Mouse (Mus musculus): ENCODE results near the gene Ubash3a. TPM values are rescaled to one million over a fixed set of nuclear protein-coding genes. Genes with fewer than 3 reads are reported as not detected.

Gene Ubash3a
- polyA plus RNA-seq, 1 experiment from 2014 or later, result 0.50 TPM

DNA sequence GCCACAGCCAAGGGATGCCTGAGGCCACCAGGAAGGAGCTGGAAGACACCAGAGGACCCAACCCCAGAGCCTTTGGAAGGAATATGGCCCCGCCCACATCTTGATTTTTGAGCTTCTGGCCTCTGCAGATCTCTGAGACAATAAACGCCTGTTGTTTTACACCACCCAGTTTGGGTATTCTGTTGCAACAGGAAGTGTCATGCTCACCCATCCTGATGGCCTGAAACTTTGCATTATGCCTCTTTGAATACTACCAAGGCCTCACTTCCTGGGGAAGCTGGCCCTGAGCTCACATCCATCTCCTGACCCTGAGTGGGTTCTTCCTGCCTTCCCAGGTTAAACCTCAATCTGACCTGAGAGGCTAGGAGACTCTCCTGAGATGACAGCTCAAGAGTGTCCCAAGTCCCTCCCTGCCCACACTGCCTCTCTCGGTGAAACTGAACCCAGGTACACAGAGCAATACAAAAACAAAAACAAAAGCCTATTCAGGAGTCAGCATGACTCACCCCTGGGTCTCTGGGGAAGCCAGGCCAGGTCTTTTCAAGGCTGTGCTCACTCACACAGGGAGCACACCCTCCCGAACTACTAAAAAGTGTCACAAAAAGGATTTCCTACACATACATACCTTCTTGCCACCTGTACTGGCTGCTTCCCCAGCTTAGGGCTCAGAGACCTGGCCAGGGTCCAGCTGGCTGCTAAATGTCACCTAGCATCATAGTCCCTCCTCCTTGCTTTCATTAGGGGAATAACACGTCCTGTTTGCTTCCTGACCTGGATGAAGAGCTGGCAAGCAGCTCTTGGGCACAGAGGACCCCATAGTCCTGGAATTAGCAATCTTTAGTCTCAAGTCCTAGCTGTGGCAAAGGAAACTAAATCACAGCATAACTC lies 8.6 kb downstream of the Ubash3a start:
- ATAC-seq (ENCODE audit: insufficient number of reproducible peaks, insufficient read depth, low FRiP score, low read depth), result no peak
- Histone ChIP-seq H3K9ac (ENCODE audit: low read length) (no peak overlapping the region), H3K36me3 (ENCODE audit: control insufficient read depth, insufficient read depth, low read length) (no peaks in the 10 kb centered on the region), H3K9me3 (ENCODE audit: control insufficient read depth, low read length) (no peaks in the 10 kb centered on the region), H3K4me1 (ENCODE audit: control insufficient read depth in 2 of 2, insufficient read depth in 2 of 2, low read length in 2 of 2) (no peaks in the 10 kb centered on the region), H3K4me2 (ENCODE audit: low read length) (no peak overlapping the region), H3K27ac (replicated peaks in 1 of 2; ENCODE audit: control insufficient read depth in 1 of 2, insufficient read depth in 1 of 2, low read depth in 2 of 2, low read length in 2 of 2) (no peak overlapping the region), H3K4me3 (ENCODE audit: control insufficient read depth in 1 of 2, insufficient read depth in 1 of 2, low read depth in 1 of 2, low read length in 2 of 2) (no peak overlapping the region), H3K27me3 (ENCODE audit: control insufficient read depth, insufficient read depth, low read length) (no peaks in the 10 kb centered on the region)
- WGBS, result 44% methylated on average over 5 of the region's 5 CpGs

DNA sequence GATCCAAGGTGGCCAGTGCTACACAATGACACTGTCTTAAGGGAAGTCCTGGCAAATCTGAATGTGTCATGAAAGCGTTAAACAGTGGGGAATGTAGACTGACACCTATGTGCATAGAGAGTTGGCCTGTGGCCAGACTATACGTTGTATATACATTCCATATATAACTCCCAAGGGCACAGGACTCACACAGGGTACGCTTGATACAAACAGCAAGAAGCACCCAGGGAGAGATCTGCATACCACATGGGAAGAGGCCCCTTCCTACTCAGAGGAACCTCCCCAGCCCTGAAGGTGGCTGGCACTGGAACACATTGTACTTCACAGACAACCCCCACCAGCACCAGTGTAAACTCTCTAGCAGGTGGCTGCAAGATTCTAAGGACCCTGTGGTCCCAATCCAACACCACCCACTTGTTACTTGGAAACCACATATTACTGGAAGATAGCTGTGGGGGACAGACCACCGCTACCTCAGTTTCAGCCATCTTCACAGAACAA lies 15.2 kb downstream of the Ubash3a start:
- 73% methylated on average over 4 of the region's 4 CpGs for WGBS
- H3K4me3 ChIP-seq (ENCODE audit: control insufficient read depth in 1 of 2, insufficient read depth in 1 of 2, low read depth in 1 of 2, low read length in 2 of 2), result no peak overlapping the region
- no peaks in the 10 kb centered on the region for H3K9me3 ChIP-seq (ENCODE audit: control insufficient read depth, low read length)
- no peak overlapping the region for H3K4me2 ChIP-seq (ENCODE audit: low read length)
- H3K27me3 ChIP-seq (ENCODE audit: control insufficient read depth, insufficient read depth, low read length), result no peaks in the 10 kb centered on the region
- H3K9ac ChIP-seq (ENCODE audit: low read length), result no peak overlapping the region
- H3K4me1 ChIP-seq (ENCODE audit: control insufficient read depth in 2 of 2, insufficient read depth in 2 of 2, low read length in 2 of 2), result no peaks in the 10 kb centered on the region
- no peak for ATAC-seq (ENCODE audit: insufficient number of reproducible peaks, insufficient read depth, low FRiP score, low read depth)
- no peaks in the 10 kb centered on the region for H3K36me3 ChIP-seq (ENCODE audit: control insufficient read depth, insufficient read depth, low read length)
- H3K27ac ChIP-seq (replicated peaks in 1 of 2; ENCODE audit: control insufficient read depth in 1 of 2, insufficient read depth in 1 of 2, low read depth in 2 of 2, low read length in 2 of 2), result no peak overlapping the region

DNA sequence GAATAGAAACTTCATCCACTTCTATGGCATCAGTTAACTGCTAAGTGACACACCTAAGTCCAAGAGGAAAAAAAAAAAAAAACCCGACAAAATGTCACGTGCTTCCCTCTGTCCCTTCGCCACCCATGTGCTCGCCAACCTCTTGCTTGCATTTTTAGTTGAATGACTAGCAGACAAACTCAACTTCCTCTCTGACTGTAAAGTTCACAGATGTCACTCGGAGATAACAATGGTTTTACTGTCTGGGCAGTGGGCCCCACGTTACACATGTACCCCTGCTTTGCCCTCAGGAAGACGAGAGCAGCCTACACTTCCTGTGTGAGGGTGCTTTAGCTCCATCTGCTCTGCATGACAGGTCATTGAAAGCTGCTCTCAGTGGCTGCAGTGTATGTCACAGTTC lies 16.2 kb downstream of the Ubash3a start:
- no peak overlapping the region for H3K27ac ChIP-seq (replicated peaks in 1 of 2; ENCODE audit: control insufficient read depth in 1 of 2, insufficient read depth in 1 of 2, low read depth in 2 of 2, low read length in 2 of 2)
- no peak overlapping the region for H3K9ac ChIP-seq (ENCODE audit: low read length)
- no peak overlapping the region for H3K4me3 ChIP-seq (ENCODE audit: control insufficient read depth in 1 of 2, insufficient read depth in 1 of 2, low read depth in 1 of 2, low read length in 2 of 2)
- H3K9me3 ChIP-seq (ENCODE audit: control insufficient read depth, low read length), result no peaks in the 10 kb centered on the region
- no peaks in the 10 kb centered on the region for H3K27me3 ChIP-seq (ENCODE audit: control insufficient read depth, insufficient read depth, low read length)
- no peaks in the 10 kb centered on the region for H3K36me3 ChIP-seq (ENCODE audit: control insufficient read depth, insufficient read depth, low read length)
- WGBS, result 67% methylated on average over 7 of the region's 7 CpGs
- H3K4me2 ChIP-seq (ENCODE audit: low read length), result no peak overlapping the region
- no peak for ATAC-seq (ENCODE audit: insufficient number of reproducible peaks, insufficient read depth, low FRiP score, low read depth)
- no peaks in the 10 kb centered on the region for H3K4me1 ChIP-seq (ENCODE audit: control insufficient read depth in 2 of 2, insufficient read depth in 2 of 2, low read length in 2 of 2)

DNA sequence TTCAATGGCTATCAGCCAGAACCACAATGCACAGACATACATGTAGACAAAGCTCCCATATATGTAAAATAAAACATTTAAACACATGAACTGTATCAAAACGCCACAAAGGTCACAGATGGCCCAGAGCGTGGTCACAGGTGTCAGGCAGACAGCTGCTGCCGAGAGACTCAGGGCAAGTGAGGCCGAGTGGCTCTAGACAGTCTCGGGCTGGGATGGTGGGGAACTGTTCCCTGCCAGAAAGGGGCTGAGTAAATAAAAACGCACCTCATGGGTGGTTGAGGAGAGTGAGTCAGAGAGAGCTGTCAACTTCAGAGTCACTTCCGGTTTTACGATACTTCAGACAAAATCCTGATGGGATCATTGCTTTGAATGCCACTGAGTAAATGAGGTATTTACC lies 16.9 kb downstream of the Ubash3a start:
- Histone ChIP-seq H3K36me3 (ENCODE audit: control insufficient read depth, insufficient read depth, low read length) (no peaks in the 10 kb centered on the region), H3K27ac (replicated peaks in 1 of 2; ENCODE audit: control insufficient read depth in 1 of 2, insufficient read depth in 1 of 2, low read depth in 2 of 2, low read length in 2 of 2) (no peak overlapping the region), H3K27me3 (ENCODE audit: control insufficient read depth, insufficient read depth, low read length) (no peaks in the 10 kb centered on the region)

DNA sequence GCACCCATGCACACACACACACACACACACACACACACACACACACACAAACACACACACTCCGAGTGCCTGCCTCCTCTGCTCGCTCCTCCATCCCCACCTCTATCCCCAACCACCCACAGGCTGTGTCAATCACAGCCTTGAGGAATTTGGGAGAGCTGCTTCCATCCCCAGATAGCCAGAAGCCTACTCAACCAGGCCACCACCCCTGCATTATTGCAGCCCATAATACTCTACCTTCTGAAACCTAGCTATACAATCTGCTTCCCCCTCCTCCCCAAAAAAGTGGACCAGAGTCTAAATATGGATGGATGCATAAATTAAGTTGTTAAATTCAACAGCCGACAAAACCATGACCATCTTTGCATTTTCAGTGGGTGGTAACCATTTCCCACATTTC lies 18.7 kb downstream of the Ubash3a start:
- no peak for ATAC-seq (ENCODE audit: insufficient number of reproducible peaks, insufficient read depth, low FRiP score, low read depth)
- no peak overlapping the region for H3K4me2 ChIP-seq (ENCODE audit: low read length)
- H3K27ac ChIP-seq (replicated peaks in 1 of 2; ENCODE audit: control insufficient read depth in 1 of 2, insufficient read depth in 1 of 2, low read depth in 2 of 2, low read length in 2 of 2), result no peak overlapping the region
- H3K36me3 ChIP-seq (ENCODE audit: control insufficient read depth, insufficient read depth, low read length), result no peaks in the 10 kb centered on the region
- H3K4me3 ChIP-seq (ENCODE audit: control insufficient read depth in 1 of 2, insufficient read depth in 1 of 2, low read depth in 1 of 2, low read length in 2 of 2), result no peak overlapping the region
- no peaks in the 10 kb centered on the region for H3K4me1 ChIP-seq (ENCODE audit: control insufficient read depth in 2 of 2, insufficient read depth in 2 of 2, low read length in 2 of 2)
- H3K9ac ChIP-seq (ENCODE audit: low read length), result no peak overlapping the region
- H3K9me3 ChIP-seq (ENCODE audit: control insufficient read depth, low read length), result no peaks in the 10 kb centered on the region
- no peaks in the 10 kb centered on the region for H3K27me3 ChIP-seq (ENCODE audit: control insufficient read depth, insufficient read depth, low read length)
- WGBS, result 49% methylated on average over 3 of the region's 3 CpGs

More for the DNA sequence above, 16.9 kb downstream of the Ubash3a start:
- WGBS, result 79% methylated on average over 8 of the region's 8 CpGs
- Histone ChIP-seq H3K9ac (ENCODE audit: low read length) (no peak overlapping the region), H3K4me2 (ENCODE audit: low read length) (no peak overlapping the region), H3K4me3 (ENCODE audit: control insufficient read depth in 1 of 2, insufficient read depth in 1 of 2, low read depth in 1 of 2, low read length in 2 of 2) (no peak overlapping the region), H3K9me3 (ENCODE audit: control insufficient read depth, low read length) (no peaks in the 10 kb centered on the region), H3K4me1 (ENCODE audit: control insufficient read depth in 2 of 2, insufficient read depth in 2 of 2, low read length in 2 of 2) (no peaks in the 10 kb centered on the region)
- no peak for ATAC-seq (ENCODE audit: insufficient number of reproducible peaks, insufficient read depth, low FRiP score, low read depth)

DNA sequence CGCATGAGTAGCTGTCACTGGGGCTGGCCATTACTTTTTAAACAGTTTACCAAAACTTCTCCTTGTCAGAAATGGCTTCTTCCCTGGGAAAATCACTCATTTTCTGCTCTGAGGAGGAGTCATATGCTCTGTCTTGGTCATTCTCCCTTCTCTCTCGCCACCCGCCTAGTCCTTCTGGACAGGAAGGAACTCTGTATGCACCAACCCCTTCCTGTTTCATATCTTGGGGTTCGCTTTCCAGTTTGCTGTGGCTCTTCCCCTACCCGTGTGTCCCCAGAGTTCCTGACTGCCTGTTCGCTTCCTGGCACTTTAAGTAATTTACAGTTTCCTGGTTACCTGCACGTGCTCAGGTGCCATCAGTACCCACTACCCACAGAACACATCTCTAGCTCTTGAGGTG lies 19.3 kb downstream of the Ubash3a start:
- no peaks in the 10 kb centered on the region for H3K36me3 ChIP-seq (ENCODE audit: control insufficient read depth, insufficient read depth, low read length)
- H3K4me3 ChIP-seq (ENCODE audit: control insufficient read depth in 1 of 2, insufficient read depth in 1 of 2, low read depth in 1 of 2, low read length in 2 of 2), result no peak overlapping the region
- H3K9me3 ChIP-seq (ENCODE audit: control insufficient read depth, low read length), result no peaks in the 10 kb centered on the region
- 77% methylated on average over 7 of the region's 7 CpGs for WGBS
- ATAC-seq (ENCODE audit: insufficient number of reproducible peaks, insufficient read depth, low FRiP score, low read depth), result no peak
- no peak overlapping the region for H3K9ac ChIP-seq (ENCODE audit: low read length)
- no peaks in the 10 kb centered on the region for H3K27me3 ChIP-seq (ENCODE audit: control insufficient read depth, insufficient read depth, low read length)
- no peak overlapping the region for H3K4me2 ChIP-seq (ENCODE audit: low read length)
- H3K27ac ChIP-seq (replicated peaks in 1 of 2; ENCODE audit: control insufficient read depth in 1 of 2, insufficient read depth in 1 of 2, low read depth in 2 of 2, low read length in 2 of 2), result no peak overlapping the region
- H3K4me1 ChIP-seq (ENCODE audit: control insufficient read depth in 2 of 2, insufficient read depth in 2 of 2, low read length in 2 of 2), result no peaks in the 10 kb centered on the region

DNA sequence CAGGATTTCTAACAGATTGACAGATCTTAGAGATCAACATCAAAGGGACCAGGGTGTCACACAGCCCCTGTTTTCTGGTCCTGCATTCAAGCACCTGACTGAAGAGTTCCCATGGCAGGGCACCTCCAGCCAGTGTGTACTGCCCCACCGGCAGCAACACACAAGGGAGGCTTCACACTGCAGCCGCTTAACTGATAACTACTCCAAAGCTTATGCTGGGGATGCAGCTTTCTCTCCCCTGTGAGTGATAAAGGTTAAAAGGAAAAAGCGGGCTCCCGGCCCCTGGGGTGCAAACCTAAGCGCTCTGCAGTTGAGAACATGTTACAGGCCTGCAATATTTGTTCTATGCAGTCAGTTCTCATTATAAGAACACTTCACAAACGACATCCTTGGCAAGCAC lies 24.1 kb downstream of the Ubash3a start:
- no peaks in the 10 kb centered on the region for H3K27me3 ChIP-seq (ENCODE audit: control insufficient read depth, insufficient read depth, low read length)
- WGBS, result 32% methylated on average over 6 of the region's 6 CpGs
- no peak overlapping the region for H3K4me3 ChIP-seq (ENCODE audit: control insufficient read depth in 1 of 2, insufficient read depth in 1 of 2, low read depth in 1 of 2, low read length in 2 of 2)
- 0 out of 2 replicates have a peak, but pooled peaks cover 4% of the 10 kb centered on the region for H3K9me3 ChIP-seq (ENCODE audit: control insufficient read depth, low read length)
- H3K4me2 ChIP-seq (ENCODE audit: low read length), result no peak overlapping the region
- no peak overlapping the region for H3K27ac ChIP-seq (replicated peaks in 1 of 2; ENCODE audit: control insufficient read depth in 1 of 2, insufficient read depth in 1 of 2, low read depth in 2 of 2, low read length in 2 of 2)
- H3K36me3 ChIP-seq (ENCODE audit: control insufficient read depth, insufficient read depth, low read length), result no peaks in the 10 kb centered on the region
- ATAC-seq (ENCODE audit: insufficient number of reproducible peaks, insufficient read depth, low FRiP score, low read depth), result no peak
- no peak overlapping the region for H3K9ac ChIP-seq (ENCODE audit: low read length)
- no peaks in the 10 kb centered on the region for H3K4me1 ChIP-seq (ENCODE audit: control insufficient read depth in 2 of 2, insufficient read depth in 2 of 2, low read length in 2 of 2)
